Comparison of ENCODE assay signal across 8 mouse cellular contexts in the genomic region with DNA sequence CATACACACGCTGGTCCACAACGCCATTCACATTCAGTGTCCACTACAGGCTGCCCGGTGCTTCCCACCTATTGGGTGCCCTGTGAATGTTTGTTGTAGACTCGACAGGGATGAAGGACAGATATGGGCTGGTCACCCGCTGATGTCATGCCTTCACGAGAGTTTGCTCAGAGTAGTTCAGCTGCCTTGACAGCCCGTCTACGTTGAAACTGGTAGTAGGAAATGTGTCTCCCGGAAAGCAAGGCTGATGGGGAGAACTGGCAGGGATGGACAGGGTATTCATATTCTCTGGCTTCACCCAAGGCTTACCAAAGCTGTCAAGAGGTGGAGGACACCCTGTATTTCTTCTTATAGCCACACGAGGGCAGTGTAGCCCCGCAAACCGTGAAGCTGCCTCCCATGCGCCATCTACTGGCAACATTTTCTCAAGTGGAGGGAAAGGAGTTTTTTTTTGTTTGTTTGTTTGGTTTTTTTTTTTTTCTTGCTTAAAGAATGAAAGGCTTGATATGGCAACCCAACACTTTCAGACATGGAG. TPM values are rescaled to one million over a fixed set of nuclear protein-coding genes. Genes with fewer than 3 reads are reported as not detected.
DNase-seq lines count a peak whose midpoint lies in the region; ATAC-seq and TF ChIP-seq lines count a peak whose summit lies in the region.

No protein-coding gene starts in this region.

- H3K27ac ChIP-seq in bone marrow macrophage, adult 2 months (ENCODE audit: insufficient read depth, low read depth, low read length) = no peak overlapping the region
- no peak overlapping the region; the same call in 1 of the 2 replicates for H3K27ac ChIP-seq in embryonic fibroblast, embryonic 13.5 days (ENCODE audit: insufficient read depth, low read length)
- H3K27ac ChIP-seq in heart, embryonic 14.5 days (replicated peaks in 1 of 2; ENCODE audit: control insufficient read depth in 1 of 2, insufficient read depth in 1 of 2, low read depth in 2 of 2, low read length in 2 of 2) = no peak overlapping the region
- no peak overlapping the region for H3K27ac ChIP-seq in neural tube, embryonic 15.5 days (replicated peaks)

- TF ChIP-seq POLR2A in bone marrow macrophage, adult 2 months (IDR thresholded peaks at IDR 0.05; ENCODE audit: borderline replicate concordance, low read depth, low read length) = no peak
- TF ChIP-seq POLR2A in embryonic fibroblast, embryonic 13.5 days (IDR thresholded peaks at IDR 0.05; ENCODE audit: low read depth, low read length) = no peak

- H3K9me3 ChIP-seq in heart, embryonic 14.5 days (ENCODE audit: control insufficient read depth, low read length) = no peaks in the 10 kb centered on the region
- H3K9me3 ChIP-seq in neural tube, embryonic 15.5 days (replicated peaks) = no peaks in the 10 kb centered on the region

- no peak overlapping the region for H3K4me3 ChIP-seq in bone marrow macrophage, adult 2 months (ENCODE audit: insufficient read depth, low read length)
- no peak overlapping the region for H3K4me3 ChIP-seq in embryonic fibroblast, embryonic 13.5 days (ENCODE audit: insufficient read depth, low read length)
- no peak overlapping the region for H3K4me3 ChIP-seq in heart, embryonic 14.5 days (ENCODE audit: control insufficient read depth in 1 of 2, insufficient read depth in 1 of 2, low read depth in 1 of 2, low read length in 2 of 2)
- H3K4me3 ChIP-seq in neural tube, embryonic 15.5 days (replicated peaks) = no peak overlapping the region

- 13% methylated on average over 13 of the region's 13 CpGs for WGBS in heart, embryonic 14.5 days
- WGBS in neural tube, embryonic 15.5 days = 24% methylated on average over 13 of the region's 13 CpGs

- TF ChIP-seq CTCF in bone marrow macrophage, adult 2 months (IDR thresholded peaks at IDR 0.05; ENCODE audit: low read depth, low read length) = peak; percentile 100
- TF ChIP-seq CTCF in embryonic fibroblast, embryonic 13.5 days (IDR thresholded peaks at IDR 0.05; ENCODE audit: borderline replicate concordance, insufficient read depth, low read length) = peak; percentile 100

- peaks cover 10% of the 10 kb centered on the region for H3K4me1 ChIP-seq in bone marrow macrophage, adult 2 months (ENCODE audit: control insufficient read depth, insufficient read depth, low read length)
- peaks cover 8% of the 10 kb centered on the region for H3K4me1 ChIP-seq in embryonic fibroblast, embryonic 13.5 days (ENCODE audit: control insufficient read depth, insufficient read depth, low read length)
- H3K4me1 ChIP-seq in heart, embryonic 14.5 days (ENCODE audit: control insufficient read depth in 2 of 2, insufficient read depth in 2 of 2, low read length in 2 of 2) = peaks cover 9 to 17% of the 10 kb centered on the region in 2 experiments
- H3K4me1 ChIP-seq in neural tube, embryonic 15.5 days = peaks cover 16% of the 10 kb centered on the region

- DNase-seq in CD8-positive naive resting alpha-beta T cell, adult 2 months (ENCODE audit: low read depth in 2 of 2, low spot score in 2 of 2) = peak; percentile 82 to 88
- DNase-seq in kidney, postnatal 36 days = peak; percentile 83 to 93
- DNase-seq in lung, adult 18-20 months = peak; percentile 68 to 83
- peak; percentile 92 for DNase-seq in testis, postnatal 10 days (ENCODE audit: low spot score)

- no peak overlapping the region for H3K9ac ChIP-seq in heart, embryonic 14.5 days (ENCODE audit: low read length)
- 0 out of 2 replicates have a peak overlapping the region, but pooled peaks have one; percentile 10 for H3K9ac ChIP-seq in neural tube, embryonic 15.5 days (replicated peaks)

- peak overlapping the region; percentile 31 for H3K4me2 ChIP-seq in heart, embryonic 14.5 days (ENCODE audit: low read length)
- H3K4me2 ChIP-seq in neural tube, embryonic 15.5 days = 0 out of 2 replicates have a peak overlapping the region, but pooled peaks have one; percentile 17

- H3K36me3 ChIP-seq in heart, embryonic 14.5 days (ENCODE audit: control insufficient read depth, insufficient read depth, low read length) = peaks cover 2% of the 10 kb centered on the region; the same call in 1 of the 2 replicates
- H3K36me3 ChIP-seq in neural tube, embryonic 15.5 days = no peaks in the 10 kb centered on the region

- H3K27me3 ChIP-seq in heart, embryonic 14.5 days (ENCODE audit: control insufficient read depth, insufficient read depth, low read length) = no peaks in the 10 kb centered on the region
- H3K27me3 ChIP-seq in neural tube, embryonic 15.5 days (replicated peaks) = no peaks in the 10 kb centered on the region

- ATAC-seq in heart, embryonic 14.5 days (ENCODE audit: insufficient number of reproducible peaks, insufficient read depth, low FRiP score, low read depth) = no peak
- ATAC-seq in neural tube, embryonic 15.5 days (ENCODE audit: low FRiP score) = no peak

RNA-seq across cellular contexts. Expression of a gene that starts 23.7 kb away (rescaled TPM):
- 647 and 669 TPM in 2 replicates for polyA plus RNA-seq in bone marrow macrophage, adult 2 months (2012; ENCODE audit: insufficient read depth, insufficient read length, missing spikeins)
- polyA plus RNA-seq in embryonic fibroblast, embryonic 13.5 days (2011; ENCODE audit: insufficient read length, low read depth, missing spikeins) = 419 and 479 TPM in 2 replicates
- polyA plus RNA-seq in heart, embryonic 14.5 days (2014; fragmentation: Nextera tagmentation; extraction: Ambion mirVana) = 235 and 239 TPM in 2 replicates
- 289 and 350 TPM in 2 replicates for polyA plus RNA-seq in neural tube, embryonic 15.5 days (2015; fragmentation: Nextera tagmentation; extraction: Ambion mirVana)

RNA-seq across cellular contexts. Expression of a gene that starts 41.1 kb away (rescaled TPM):
- 4.0 and 10.3 TPM in 2 replicates for polyA plus RNA-seq in bone marrow macrophage, adult 2 months (2012; ENCODE audit: insufficient read depth, insufficient read length, missing spikeins)
- polyA plus RNA-seq in embryonic fibroblast, embryonic 13.5 days (2011; ENCODE audit: insufficient read length, low read depth, missing spikeins) = 11.6 and 18.6 TPM in 2 replicates
- 7.5 and 9.2 TPM in 2 replicates for polyA plus RNA-seq in heart, embryonic 14.5 days (2014; fragmentation: Nextera tagmentation; extraction: Ambion mirVana)
- polyA plus RNA-seq in neural tube, embryonic 15.5 days (2015; fragmentation: Nextera tagmentation; extraction: Ambion mirVana) = 12.4 and 13.0 TPM in 2 replicates

RNA-seq across cellular contexts. Expression of a gene that starts 46.1 kb away (rescaled TPM):
- 18.9 and 23.2 TPM in 2 replicates for polyA plus RNA-seq in bone marrow macrophage, adult 2 months (2012; ENCODE audit: insufficient read depth, insufficient read length, missing spikeins)
- 49.5 and 51.2 TPM in 2 replicates for polyA plus RNA-seq in embryonic fibroblast, embryonic 13.5 days (2011; ENCODE audit: insufficient read length, low read depth, missing spikeins)
- 14.4 and 15.0 TPM in 2 replicates for polyA plus RNA-seq in heart, embryonic 14.5 days (2014; fragmentation: Nextera tagmentation; extraction: Ambion mirVana)
- 7.9 and 11.9 TPM in 2 replicates for polyA plus RNA-seq in neural tube, embryonic 15.5 days (2015; fragmentation: Nextera tagmentation; extraction: Ambion mirVana)

RNA-seq across cellular contexts. Expression of a gene that starts 58.1 kb away (rescaled TPM):
- 5.2 and 6.7 TPM in 2 replicates for polyA plus RNA-seq in bone marrow macrophage, adult 2 months (2012; ENCODE audit: insufficient read depth, insufficient read length, missing spikeins)
- 3.5 and 5.8 TPM in 2 replicates for polyA plus RNA-seq in embryonic fibroblast, embryonic 13.5 days (2011; ENCODE audit: insufficient read length, low read depth, missing spikeins)
- polyA plus RNA-seq in heart, embryonic 14.5 days (2014; fragmentation: Nextera tagmentation; extraction: Ambion mirVana) = 11.8 and 12.5 TPM in 2 replicates
- polyA plus RNA-seq in neural tube, embryonic 15.5 days (2015; fragmentation: Nextera tagmentation; extraction: Ambion mirVana) = 17.0 and 19.0 TPM in 2 replicates
